Mouse (Mus musculus) skeletal muscle tissue, adult 2 months (tissue): ENCODE results near the gene Zbtb38.

Source experiments
- DNase-seq: peaks from one replicate; pipeline ENCODE4 v3.0.0-alpha.2; 2012; ENCODE audit warnings: low read depth, low spot score

The Zbtb38 gene

DNA sequence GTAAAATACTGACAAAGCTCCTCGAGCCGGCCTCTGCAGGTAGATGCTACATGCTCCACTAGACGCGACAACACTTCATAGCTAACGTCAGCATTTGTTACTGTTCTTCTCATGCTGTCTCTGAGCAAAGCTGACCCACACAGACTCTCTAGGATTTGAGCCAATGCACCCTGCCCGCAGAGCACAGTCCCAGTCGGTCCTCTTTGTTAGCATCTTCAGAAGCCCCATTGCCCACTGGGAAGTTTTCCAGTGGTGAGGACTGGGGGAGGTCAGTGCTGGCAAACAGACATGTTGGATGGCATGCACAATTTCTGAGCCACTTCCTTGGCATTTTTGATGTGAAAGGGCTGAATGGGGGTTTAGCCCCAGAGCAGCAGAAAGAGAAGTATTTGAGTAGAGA is 113.2 kb downstream of the Zbtb38 start:
- DNase-seq, result no peak

DNA sequence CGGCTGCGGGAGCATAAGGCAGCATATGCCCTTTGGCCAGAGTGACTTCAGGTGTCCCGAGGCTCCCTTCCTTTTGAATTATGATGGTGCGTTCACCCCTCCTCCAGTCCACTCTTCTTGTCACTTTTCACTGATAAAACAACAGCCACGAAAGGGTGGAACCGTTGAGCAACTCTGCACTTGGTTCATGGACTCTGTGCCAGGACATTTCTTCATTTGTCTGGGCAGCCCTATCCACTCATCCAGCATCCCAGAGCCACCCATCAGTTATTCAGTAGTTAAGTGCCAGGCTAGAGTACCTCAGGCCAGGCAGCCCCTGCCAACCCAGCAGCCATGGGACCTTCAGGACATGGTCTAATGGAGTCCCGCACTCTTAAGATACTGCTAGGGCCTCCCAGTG is 114.1 kb downstream of the Zbtb38 start:
- DNase-seq, result no peak

- DNase-seq, result no peak
Observed at GRCm38 (mm10) chr9:96637157-96637548, 115.5 kb downstream of the Zbtb38 start.

- DNase-seq, result no peak
Observed at GRCm38 (mm10) chr9:96636423-96637156, 116.0 kb downstream of the Zbtb38 start.

DNA sequence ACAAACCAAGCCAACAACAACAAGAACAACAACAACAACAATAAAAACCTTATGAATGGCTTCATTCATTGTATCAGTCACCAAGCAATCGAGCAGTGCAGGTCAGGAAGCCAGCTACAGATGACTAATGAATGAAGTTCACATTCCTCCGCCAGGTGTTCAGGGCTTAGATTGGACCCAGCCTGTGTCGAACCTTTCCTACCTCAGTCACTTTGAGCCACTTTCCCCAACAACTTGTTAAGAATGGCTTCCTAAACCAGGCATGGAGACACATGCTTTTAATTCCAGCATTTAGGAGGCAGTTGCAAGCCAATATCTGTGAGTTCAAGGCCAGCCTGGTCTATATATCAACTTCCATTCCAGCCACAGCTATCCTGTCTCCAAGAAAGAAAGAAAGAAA is 116.7 kb downstream of the Zbtb38 start:
- DNase-seq, result no peak

DNA sequence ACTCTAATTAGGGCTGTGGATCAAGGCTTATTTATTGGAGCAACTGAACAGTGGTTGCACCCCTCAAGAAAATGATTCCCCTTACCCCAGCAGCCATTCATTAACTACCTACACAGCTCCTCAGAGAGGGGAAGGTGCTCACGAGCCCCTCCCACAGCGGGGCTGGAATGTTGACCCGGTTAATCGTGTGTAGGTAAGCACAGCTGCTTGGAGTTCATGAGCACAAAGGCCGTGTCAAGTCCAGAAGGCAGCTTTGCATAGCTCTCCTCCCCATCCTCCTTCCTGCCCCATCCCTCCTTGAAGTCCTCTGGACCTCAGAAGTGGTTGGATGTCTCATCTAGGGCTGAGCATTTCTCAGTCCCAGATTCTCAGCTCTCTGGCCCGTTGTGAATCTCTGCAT is 117.5 kb downstream of the Zbtb38 start:
- DNase-seq, result no peak

DNA sequence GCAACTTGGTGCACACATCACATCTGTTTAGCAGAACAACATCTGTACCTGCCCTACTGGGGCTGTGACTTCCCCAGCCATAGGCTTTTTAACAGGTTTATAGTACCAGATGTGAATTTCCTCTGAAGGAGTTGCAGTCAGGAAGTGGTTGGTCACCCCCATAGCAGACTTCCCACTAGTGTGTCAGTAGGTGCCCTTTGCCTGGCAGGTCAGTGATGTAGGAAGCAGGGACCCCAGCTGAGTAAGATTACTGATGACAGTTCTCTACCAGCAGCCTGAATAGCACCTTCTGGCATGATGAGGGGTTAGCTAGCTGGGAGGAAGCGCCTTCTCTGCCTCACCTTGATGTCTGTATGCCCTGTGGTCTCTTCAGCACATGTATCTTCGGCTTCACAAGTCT is 118.9 kb downstream of the Zbtb38 start:
- DNase-seq, result no peak
